Mouse (Mus musculus): ENCODE results near the gene Olfr844.

The Olfr844 gene

GRCm38 (mm10) chr9:19316047-19316446, at the start of gene Olfr844:
Gene Olfr844 (plus strand): TSS chr9:19316347.
- DNase-seq = no peak

GRCm38 (mm10) chr9:19336157-19336556, 20.0 kb downstream of the Olfr844 start, which contains the start of gene Olfr845:
Gene Olfr845 (plus strand): TSS chr9:19336457.
- DNase-seq = no peak

- no peak for DNase-seq
Observed at GRCm38 (mm10) chr9:19363905-19364304, 47.8 kb downstream of the Olfr844 start, which contains the start of gene Olfr846. Gene Olfr846 (minus strand): TSS chr9:19364005.
